Mouse (Mus musculus) inflammation-experienced regulatory T-cells (primary cell): Measurements from ENCODE around the gene Hlx. TPM values are rescaled to one million over a fixed set of nuclear protein-coding genes. Genes with fewer than 3 reads are reported as not detected.

ENCODE experiments used
- polyA plus RNA-seq, 2 experiments: library from polyadenylated mRNA; unstranded; fragments of 100-300 nt; shearing (Covaris generic); gene quantifications; one replicate each; pipeline ENCODE4 v1.2.1; 2017

The Hlx gene
- under 1 TPM in 1 of 2 experiments, not detected in 1; 0.57 TPM for polyA plus RNA-seq

GRCm38 (mm10) chr1:184732556-184733049, at the start of gene Hlx:
Gene Hlx (minus strand): TSS chr1:184732619.

Other genes starting within 250 kb of the Hlx start
- gene Marc1, start 78.7 kb upstream of the Hlx start, polyA plus RNA-seq = under 1 TPM; 0.25 to 0.75 TPM
- 100 to 1,000 TPM; 300 to 332 TPM for gene Marc2, start 113.8 kb upstream of the Hlx start, polyA plus RNA-seq
- gene C130074G19Rik, start 150.6 kb upstream of the Hlx start, polyA plus RNA-seq = not detected